Mouse (Mus musculus): ENCODE results near the gene Ptprn2.

DNA sequence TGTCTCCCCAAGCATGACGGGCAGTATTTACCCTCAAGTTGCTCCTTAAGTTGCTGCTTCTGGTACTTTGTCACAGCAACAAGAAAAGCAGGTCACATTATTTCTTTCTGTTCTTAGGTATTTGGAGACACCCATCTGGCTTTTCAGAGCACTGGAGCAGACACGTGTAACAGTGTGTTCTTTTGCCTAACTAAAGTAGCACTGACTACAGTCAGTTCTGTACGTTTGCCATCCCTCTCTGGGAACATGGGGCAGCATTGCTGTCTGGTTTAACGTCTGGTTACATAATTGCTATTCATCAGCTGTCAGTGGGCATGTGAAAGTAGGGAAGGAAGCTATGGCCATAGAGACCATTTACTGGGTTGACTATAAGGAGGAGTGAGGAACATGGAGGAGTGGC lies 736.4 kb downstream of the Ptprn2 start:
- TF ChIP-seq CTCF (IDR thresholded peaks at IDR 0.05; ENCODE audit: borderline replicate concordance, extremely low read depth, insufficient read depth, insufficient read length): no peak
- TF ChIP-seq POLR2A (IDR thresholded peaks at IDR 0.05; ENCODE audit: borderline replicate concordance, extremely low read depth, insufficient read depth, insufficient read length, poor library complexity, severe bottlenecking): no peak
